Mouse (Mus musculus) lung, postnatal 14 days (tissue): ENCODE data around the gene Platr25.
"Not testable (repeated sequence)": the region's sequence is repeated elsewhere in the genome, so short reads cannot be mapped to it uniquely, and the experiment has no call there.

Experiments
- DNase-seq: peaks from one replicate; pipeline ENCODE4 v3.0.0; 2021

Gene Platr25

GRCm38 (mm10) chr13:62760432-62761415, at the start of gene Platr25:
Gene Platr25, minus strand, starts transcription at chr13:62760709.
- peak; percentile 56 for DNase-seq

- DNase-seq = not testable (repeated sequence)
Measured at GRCm38 (mm10) chr13:62807981-62808380, 47.5 kb upstream of the Platr25 start.

GRCm38 (mm10) chr13:62786135-62786493, 25.6 kb upstream of the Platr25 start:
- DNase-seq = not testable (repeated sequence)

GRCm38 (mm10) chr13:62785199-62786134, 25.0 kb upstream of the Platr25 start, which contains the start of gene Gm5141:
Gene Gm5141, minus strand, starts transcription at chr13:62785808.
- peak; percentile 44 for DNase-seq

- peak; percentile 51 for DNase-seq
Measured at GRCm38 (mm10) chr13:62763806-62764205, 3.3 kb upstream of the Platr25 start.

- no peak for DNase-seq
Measured at GRCm38 (mm10) chr13:62733322-62733721, 27.2 kb downstream of the Platr25 start.

GRCm38 (mm10) chr13:62712611-62713010, 47.9 kb downstream of the Platr25 start:
- not testable (repeated sequence) for DNase-seq

GRCm38 (mm10) chr13:62685287-62685648, 75.2 kb downstream of the Platr25 start:
- not testable (repeated sequence) for DNase-seq

GRCm38 (mm10) chr13:62684608-62685286, 75.8 kb downstream of the Platr25 start:
- DNase-seq = peak; percentile 15

GRCm38 (mm10) chr13:62653369-62653743, 107.2 kb downstream of the Platr25 start:
- no peak for DNase-seq

GRCm38 (mm10) chr13:62652681-62653368, 107.7 kb downstream of the Platr25 start:
- DNase-seq = peak; percentile 77

- peak; percentile 46 for DNase-seq
Measured at GRCm38 (mm10) chr13:62627071-62627470, 133.4 kb downstream of the Platr25 start.

GRCm38 (mm10) chr13:62624277-62624665, 136.2 kb downstream of the Platr25 start:
- not testable (repeated sequence) for DNase-seq

GRCm38 (mm10) chr13:62623577-62624276, 136.8 kb downstream of the Platr25 start, which contains the start of gene 6720489N17Rik:
Gene 6720489N17Rik, minus strand, starts transcription at chr13:62624182.
- DNase-seq = peak; percentile 81
